Mouse (Mus musculus): ENCODE measurements at regions not wholly inside any gene's neighbourhood (a gene's known extent, or its start where the extent isn't known, plus 50 kb on each side); places are given as distances from the start of the nearest gene placed in this dataset.

GRCm38 (mm10) chr17:89592826-89593225 is 317.4 kb downstream of the Gm10184 start:
- DNase-seq (ENCODE audit: low spot score in 2 of 2), result no peak

GRCm38 (mm10) chr17:89559506-89559905 is 350.7 kb downstream of the Gm10184 start:
- no peak for DNase-seq (ENCODE audit: low spot score in 2 of 2)

- peak; percentile 11 to 34 for DNase-seq (ENCODE audit: low spot score in 2 of 2)
Observed at GRCm38 (mm10) chr17:89554754-89555153, 354.3 kb upstream of the Fshr start.

GRCm38 (mm10) chr17:89553597-89553996 is 353.1 kb upstream of the Fshr start:
- no peak for DNase-seq (ENCODE audit: low spot score in 2 of 2)

GRCm38 (mm10) chr17:89550758-89551157 is 350.3 kb upstream of the Fshr start:
- no peak for DNase-seq (ENCODE audit: low spot score in 2 of 2)

GRCm38 (mm10) chr17:89521912-89522311 is 321.4 kb upstream of the Fshr start:
- no peak for DNase-seq (ENCODE audit: low spot score in 2 of 2)

GRCm38 (mm10) chr17:89519413-89519812 is 318.9 kb upstream of the Fshr start:
- no peak for DNase-seq (ENCODE audit: low spot score in 2 of 2)

- no peak for DNase-seq (ENCODE audit: low spot score in 2 of 2)
Observed at GRCm38 (mm10) chr17:89505288-89505687, 304.8 kb upstream of the Fshr start.

GRCm38 (mm10) chr17:89493547-89493946 is 293.1 kb upstream of the Fshr start:
- DNase-seq (ENCODE audit: low spot score in 2 of 2), result no peak

- no peak for DNase-seq (ENCODE audit: low spot score in 2 of 2)
Observed at GRCm38 (mm10) chr17:89466486-89466885, 266.0 kb upstream of the Fshr start.

- DNase-seq (ENCODE audit: low spot score in 2 of 2), result no peak
Observed at GRCm38 (mm10) chr17:89465883-89466282, 265.4 kb upstream of the Fshr start.

GRCm38 (mm10) chr17:89460438-89460837 is 260.0 kb upstream of the Fshr start:
- DNase-seq (ENCODE audit: low spot score in 2 of 2), result no peak

GRCm38 (mm10) chr17:89454301-89454700 is 253.8 kb upstream of the Fshr start:
- DNase-seq (ENCODE audit: low spot score in 2 of 2), result no peak

- peak in 1 of 2 experiments; percentile 2 for DNase-seq (ENCODE audit: low spot score in 2 of 2)
Observed at GRCm38 (mm10) chr17:89450724-89451123, 250.2 kb upstream of the Fshr start.

GRCm38 (mm10) chr17:89449391-89449790 is 248.9 kb upstream of the Fshr start:
- no peak for DNase-seq (ENCODE audit: low spot score in 2 of 2)

- no peak for DNase-seq (ENCODE audit: low spot score in 2 of 2)
Observed at GRCm38 (mm10) chr17:89434288-89434687, 233.8 kb upstream of the Fshr start.

GRCm38 (mm10) chr17:89410026-89410425 is 209.6 kb upstream of the Fshr start:
- no peak for DNase-seq (ENCODE audit: low spot score in 2 of 2)

- no peak for DNase-seq (ENCODE audit: low spot score in 2 of 2)
Observed at GRCm38 (mm10) chr17:89405589-89405988, 205.1 kb upstream of the Fshr start.

- no peak for DNase-seq (ENCODE audit: low spot score in 2 of 2)
Observed at GRCm38 (mm10) chr17:89357241-89357640, 156.8 kb upstream of the Fshr start.

- no peak for DNase-seq (ENCODE audit: low spot score in 2 of 2)
Observed at GRCm38 (mm10) chr17:89340497-89341205, 140.2 kb upstream of the Fshr start.

GRCm38 (mm10) chr17:89319602-89320288 is 119.3 kb upstream of the Fshr start:
- DNase-seq (ENCODE audit: low spot score in 2 of 2), result no peak

GRCm38 (mm10) chr17:89318356-89318755 is 117.9 kb upstream of the Fshr start:
- DNase-seq (ENCODE audit: low spot score in 2 of 2), result no peak

- DNase-seq (ENCODE audit: low spot score in 2 of 2), result no peak
Observed at GRCm38 (mm10) chr17:89311133-89311532, 110.7 kb upstream of the Fshr start.

Measured in left cerebral cortex, adult 18-20 months (tissue).